Mouse (Mus musculus): ENCODE data around the gene 9430097D07Rik. TPM values are rescaled to one million over a fixed set of nuclear protein-coding genes. Genes with fewer than 3 reads are reported as not detected.

9430097D07Rik gene
- total RNA-seq (2015): not detected in 2 replicates
- total RNA-seq (2017): not detected in 2 replicates

DNA sequence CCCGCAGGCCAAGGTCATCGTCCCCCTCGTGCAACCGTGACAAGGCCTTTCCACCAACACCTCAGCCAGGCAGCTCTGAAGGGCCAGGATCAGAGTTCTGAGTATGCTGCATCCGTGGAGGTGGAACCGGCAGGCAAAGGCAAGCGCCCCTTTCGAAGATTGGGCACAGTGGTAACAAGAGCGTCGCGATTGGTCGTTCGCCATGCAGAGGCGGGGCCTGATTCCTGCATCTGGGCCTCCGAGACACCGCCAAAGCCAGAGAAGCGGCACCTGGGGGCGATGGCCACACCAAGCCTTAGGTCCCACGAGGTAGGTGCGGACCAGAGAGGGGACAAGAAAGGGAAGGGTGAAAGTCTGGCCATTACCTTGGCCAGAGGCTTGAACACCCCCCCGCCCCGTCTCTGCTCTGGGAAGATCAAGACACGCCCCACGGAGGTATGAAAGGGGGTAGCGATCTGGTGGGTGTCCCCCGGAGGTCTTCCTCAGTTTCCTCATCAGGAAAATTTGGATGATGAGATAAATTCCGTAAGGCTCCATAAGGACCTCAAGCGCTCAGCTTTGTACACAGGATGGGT lies at the start of gene 9430097D07Rik:
Gene 9430097D07Rik, minus strand, starts transcription at position 99 of the 575 bp plus-strand sequence.
- peak; percentile 49 for ATAC-seq (replicated peaks; ENCODE audit: poor library complexity)

DNA sequence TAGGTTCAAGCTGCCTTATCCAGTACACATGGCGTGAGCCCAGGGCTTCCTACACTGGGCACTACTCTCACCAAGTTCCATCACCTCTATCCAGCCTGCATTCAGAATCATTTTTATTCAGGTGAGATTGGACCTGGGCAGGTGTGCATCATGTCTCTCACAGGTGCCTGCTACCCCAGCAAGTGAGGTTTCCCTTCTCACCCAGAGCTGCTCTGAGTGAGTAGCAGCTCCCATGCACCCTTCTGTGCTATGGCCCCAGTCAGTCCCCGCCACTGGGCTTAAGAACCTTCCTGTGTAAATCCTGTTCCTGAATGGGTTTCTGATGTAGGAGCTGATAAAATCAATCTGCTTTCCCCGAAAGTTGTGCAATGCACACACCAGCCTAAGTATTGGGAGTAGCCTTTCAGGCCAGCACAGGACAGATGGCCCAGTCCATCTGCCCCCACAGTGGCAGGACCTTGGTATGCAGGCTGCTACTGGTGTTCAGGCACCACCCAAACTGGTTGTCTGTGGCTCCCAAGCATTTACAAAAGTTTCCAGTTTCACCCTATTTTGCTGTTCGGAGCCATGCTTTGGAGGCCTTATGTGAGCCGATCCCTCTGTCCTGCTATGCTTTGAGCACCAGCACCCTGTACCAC lies 48.7 kb upstream of the 9430097D07Rik start:
- no peak for ATAC-seq (replicated peaks; ENCODE audit: poor library complexity)

DNA sequence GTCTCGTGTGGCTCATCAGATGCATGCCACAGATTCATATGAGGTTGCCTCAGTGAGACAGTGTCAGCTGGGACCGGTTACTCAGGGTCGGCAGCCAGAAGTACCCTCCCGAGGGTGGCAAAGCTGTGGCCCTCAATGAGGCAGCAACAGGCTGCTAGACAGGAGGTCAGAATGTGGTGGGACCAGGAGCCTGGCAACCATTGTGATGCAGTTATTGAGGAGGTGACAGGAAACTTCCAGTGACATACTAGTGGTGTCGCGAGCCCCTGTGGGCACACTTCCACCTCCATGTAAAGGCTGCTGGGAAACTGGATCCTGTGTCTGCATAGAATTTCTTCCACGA lies 46.0 kb upstream of the 9430097D07Rik start, which contains the start of gene Ak1:
Gene Ak1, plus strand, starts transcription at position 242 of the 343 bp plus-strand sequence.
- no peak; the same call in 1 of the 2 replicates for ATAC-seq (replicated peaks; ENCODE audit: poor library complexity)

DNA sequence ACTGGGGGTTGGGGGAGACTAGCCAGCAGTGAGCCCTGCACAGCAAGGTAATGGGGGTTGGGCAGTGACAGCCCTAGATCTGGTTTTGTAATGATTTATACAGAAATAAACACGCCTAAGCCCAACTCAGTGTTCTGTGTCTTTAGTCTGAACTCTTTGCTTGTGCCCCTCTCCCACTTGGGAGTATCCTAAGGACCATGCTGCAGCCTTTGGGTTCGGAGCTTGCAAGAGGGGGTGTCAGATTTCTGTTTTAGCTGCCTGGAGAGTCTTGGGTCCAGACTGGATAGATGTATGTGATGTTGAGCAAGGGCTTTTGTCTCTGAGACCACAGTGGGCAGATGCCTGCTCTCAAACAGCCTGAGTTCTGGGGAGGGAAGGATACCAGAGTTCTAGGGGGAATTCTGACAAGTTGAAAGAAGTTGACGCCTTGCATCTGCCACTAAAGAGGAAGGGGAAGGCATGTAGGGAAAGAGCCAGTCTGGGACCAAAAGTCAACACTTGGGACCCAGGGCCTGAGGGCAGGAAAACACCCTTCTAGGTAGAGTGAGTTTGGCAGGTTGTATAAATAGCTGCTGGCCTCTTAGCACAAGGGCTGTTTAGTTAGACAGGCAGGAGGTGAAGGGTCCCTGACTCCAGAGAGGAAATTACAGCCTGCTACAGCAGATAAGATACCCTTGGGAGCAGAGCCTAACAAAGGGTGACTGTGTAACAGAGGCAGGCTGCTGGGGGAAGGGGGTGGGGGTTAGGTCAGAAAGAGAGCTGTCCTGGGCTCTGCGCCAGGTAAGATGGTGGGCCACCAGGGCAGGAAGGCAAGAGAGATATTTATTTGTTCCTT lies 45.4 kb upstream of the 9430097D07Rik start:
- peak; percentile 78 for ATAC-seq (replicated peaks; ENCODE audit: poor library complexity)

DNA sequence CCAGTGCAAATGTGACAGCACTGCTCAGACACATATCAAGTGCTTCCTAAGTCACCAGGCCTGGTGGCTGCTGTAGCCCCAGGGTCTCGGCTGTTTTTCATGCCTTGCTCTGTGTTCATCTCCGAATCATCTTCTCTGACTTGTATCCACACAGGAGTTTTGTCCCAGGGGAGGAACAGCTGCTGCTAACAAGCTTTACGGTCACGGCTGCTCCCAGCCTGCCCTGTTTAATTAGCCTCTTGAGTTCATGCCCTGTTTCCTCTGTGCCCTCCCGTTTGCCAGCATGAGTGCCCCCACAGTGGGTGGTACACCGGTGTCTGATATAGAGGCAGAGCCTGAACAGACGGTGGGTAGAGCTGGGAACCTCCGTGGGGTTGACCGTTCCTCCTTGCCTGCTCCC lies 42.6 kb upstream of the 9430097D07Rik start:
- ATAC-seq (replicated peaks; ENCODE audit: poor library complexity): no peak

DNA sequence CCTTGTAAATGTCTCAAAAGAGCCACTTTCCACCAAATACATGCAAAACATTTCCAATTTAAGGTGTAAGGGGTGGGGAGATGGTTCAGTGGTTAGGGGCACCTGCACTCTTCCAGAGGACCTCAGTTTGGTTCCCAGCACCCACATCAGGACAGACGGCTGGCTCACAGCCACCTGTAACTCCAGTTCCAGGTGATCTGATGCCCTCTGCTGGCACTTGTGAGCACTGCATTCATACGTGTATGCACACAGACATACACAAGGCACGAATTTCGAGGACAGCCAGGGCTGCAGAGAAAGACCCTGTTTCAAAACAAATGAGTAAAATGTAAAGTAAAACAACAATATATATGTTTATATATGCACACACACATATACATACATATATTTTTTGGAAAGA lies 42.1 kb upstream of the 9430097D07Rik start:
- no peak for ATAC-seq (replicated peaks; ENCODE audit: poor library complexity)

DNA sequence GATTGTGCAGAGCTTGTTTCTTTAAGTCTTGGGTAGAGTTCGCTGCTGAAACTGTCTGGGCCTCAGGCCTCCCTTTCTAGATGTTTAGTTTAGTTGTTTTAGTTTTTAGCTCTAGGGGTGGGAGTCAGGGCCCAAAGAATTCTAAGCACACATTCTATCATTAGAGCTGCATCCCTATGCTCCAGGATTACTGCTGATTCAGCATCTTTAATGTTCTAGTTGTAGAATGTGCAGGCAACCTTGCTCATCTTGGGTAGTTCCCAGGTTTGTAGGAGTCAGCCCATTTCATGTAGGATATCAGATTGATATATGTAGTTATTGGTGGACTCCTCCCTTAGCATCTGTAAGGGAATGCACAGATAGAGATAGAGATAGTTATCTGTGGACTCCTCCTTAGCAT lies 41.6 kb upstream of the 9430097D07Rik start:
- ATAC-seq (replicated peaks; ENCODE audit: poor library complexity): no peak

DNA sequence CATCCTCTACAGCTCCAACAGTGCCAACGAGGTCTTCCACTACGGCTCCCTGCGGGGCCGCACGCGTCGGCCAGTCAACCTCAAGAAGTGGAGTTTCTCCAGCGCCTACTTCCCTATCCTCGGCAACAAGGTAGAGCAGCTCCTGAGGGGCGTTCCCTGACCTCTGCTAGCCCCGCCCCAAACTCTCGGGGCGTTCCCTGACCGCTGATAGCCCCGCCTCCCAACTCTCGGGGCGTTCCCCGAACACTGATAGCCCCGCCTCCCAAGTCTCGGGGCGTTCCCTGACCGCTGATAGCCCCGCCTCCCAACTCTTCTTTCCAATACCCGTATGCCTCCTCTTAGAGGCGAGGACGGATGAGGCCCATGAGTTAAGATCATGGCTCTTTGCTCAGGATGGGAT lies 36.8 kb upstream of the 9430097D07Rik start:
- ATAC-seq (replicated peaks; ENCODE audit: poor library complexity): no peak

DNA sequence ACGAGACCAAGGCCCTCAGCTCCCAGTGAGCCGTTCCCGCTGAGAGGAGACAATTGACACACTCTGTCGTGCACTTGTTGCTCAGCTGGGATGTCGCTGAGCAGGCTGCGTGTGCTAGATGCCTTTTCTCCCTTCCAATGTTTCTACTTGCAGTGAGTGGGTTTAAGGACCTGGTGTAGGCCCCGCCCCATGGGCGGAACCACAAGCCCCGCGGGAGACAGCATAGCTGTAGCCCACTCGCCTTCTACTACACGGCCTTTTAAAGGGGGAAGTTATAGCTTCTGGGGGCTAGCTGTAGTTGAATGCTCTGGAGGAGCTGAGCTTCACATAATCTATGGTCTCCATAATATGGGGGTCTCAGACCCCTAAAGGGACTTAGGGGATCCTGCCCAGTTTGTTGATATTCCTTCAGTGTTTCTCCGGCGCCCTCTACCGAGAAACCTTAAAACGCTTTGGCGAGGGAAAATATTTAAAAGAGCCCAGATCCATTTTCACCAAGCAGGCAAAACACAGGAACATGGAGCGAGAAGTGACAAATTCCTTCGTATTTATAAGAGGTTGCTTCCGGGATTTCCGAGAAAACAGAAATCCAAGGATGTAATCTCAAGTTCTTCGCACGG lies 35.2 kb upstream of the 9430097D07Rik start:
- ATAC-seq (replicated peaks; ENCODE audit: poor library complexity): peak; percentile 12; the same call in 1 of the 2 replicates

DNA sequence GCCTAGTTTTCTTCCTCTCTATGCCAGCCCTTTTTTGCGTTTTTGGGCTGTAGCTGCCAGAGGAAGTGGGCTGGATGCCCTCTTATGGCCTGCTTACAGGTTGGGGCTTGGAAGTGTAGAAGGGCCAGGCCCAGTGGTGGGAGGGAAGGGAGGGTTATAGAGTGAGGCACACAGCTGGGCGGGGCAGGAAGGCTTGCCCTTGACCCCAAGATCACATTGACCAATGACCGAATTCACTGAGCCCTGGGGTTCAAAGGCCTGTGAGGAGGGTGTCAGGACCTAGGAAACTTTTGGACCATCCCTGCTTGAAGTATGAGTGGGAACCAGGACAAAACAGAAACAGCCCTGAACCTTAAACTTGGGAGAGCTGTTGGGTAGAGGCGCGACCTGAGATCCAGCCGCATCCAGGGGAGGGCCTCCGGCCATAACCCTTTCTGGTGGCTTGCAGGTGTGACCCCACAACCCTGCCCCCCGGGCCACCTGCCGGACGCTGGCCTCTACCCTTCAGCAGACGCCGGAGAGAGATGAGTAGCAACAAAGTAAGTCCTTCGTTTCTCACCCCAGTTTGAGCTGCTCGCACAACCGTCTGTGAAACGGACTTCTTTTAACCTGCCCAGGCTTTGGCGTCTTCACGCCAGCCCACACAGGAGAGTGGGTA lies 33.4 kb upstream of the 9430097D07Rik start:
- ATAC-seq (replicated peaks; ENCODE audit: poor library complexity): no peak

DNA sequence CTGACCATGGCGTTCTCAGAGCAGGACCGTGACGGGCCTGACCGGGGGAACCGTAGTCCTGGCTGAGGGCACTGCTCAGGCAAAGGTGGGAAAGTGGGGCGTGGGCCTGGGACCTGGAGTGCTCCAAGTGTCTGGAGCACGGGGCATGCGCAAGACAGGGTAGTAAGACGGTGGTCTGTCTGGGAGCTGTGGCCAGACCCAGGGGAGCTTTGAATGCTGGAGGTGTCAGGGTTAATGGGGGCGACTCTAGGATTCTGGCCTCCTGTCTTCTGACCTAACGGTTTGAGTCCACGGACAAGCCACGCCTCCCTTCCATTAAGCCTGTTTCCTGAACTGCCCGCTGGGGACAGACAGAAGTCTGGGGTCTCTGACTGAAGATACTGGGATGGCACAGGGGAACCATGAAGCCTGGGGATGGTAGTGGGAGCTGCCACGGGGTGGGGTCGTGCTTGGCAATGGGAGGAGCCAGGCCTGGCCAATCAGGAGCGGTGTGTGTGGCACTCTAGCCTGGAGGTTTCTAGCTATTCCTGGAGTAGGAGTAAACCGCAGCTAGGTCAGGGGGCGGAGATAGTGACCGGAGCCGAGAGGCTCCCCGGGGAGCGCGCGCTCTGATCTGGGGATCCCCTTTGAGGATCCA lies 32.8 kb upstream of the 9430097D07Rik start:
- ATAC-seq (replicated peaks; ENCODE audit: poor library complexity): peak; percentile 63

DNA sequence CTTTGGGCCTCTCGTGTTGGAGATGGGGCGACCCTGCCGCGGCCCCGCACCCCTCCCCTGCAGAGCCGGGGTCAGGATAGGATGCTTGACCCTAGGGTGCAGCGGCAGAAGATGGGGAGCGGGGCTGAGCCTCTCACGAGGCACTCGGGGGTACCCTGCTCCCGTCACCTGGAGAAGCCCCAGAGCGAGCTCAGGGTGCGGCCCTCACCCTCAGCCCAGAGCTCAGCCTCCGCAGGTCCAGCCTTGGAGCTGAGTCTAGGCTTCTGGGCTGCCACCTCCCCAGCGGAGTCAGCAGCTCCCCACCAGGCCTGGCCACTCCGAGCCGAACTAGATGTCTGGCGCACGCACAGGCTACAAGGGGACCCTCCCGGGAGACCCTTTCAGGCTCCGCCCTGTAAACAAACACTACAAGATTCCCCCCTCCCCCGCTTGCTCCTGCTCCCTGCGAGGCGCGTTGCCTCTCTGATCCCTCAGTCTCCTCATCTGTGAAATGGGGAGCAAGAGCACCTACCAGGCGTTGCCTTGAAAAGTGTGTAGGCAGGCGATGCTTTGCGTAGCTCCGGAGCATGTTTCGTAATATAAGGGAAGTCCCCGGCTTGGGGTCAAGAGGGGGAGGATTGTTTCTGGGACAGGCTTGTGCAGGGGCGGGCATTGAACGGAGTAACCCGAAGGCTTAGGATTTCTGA lies 31.9 kb upstream of the 9430097D07Rik start:
- peak; percentile 21 for ATAC-seq (replicated peaks; ENCODE audit: poor library complexity)

DNA sequence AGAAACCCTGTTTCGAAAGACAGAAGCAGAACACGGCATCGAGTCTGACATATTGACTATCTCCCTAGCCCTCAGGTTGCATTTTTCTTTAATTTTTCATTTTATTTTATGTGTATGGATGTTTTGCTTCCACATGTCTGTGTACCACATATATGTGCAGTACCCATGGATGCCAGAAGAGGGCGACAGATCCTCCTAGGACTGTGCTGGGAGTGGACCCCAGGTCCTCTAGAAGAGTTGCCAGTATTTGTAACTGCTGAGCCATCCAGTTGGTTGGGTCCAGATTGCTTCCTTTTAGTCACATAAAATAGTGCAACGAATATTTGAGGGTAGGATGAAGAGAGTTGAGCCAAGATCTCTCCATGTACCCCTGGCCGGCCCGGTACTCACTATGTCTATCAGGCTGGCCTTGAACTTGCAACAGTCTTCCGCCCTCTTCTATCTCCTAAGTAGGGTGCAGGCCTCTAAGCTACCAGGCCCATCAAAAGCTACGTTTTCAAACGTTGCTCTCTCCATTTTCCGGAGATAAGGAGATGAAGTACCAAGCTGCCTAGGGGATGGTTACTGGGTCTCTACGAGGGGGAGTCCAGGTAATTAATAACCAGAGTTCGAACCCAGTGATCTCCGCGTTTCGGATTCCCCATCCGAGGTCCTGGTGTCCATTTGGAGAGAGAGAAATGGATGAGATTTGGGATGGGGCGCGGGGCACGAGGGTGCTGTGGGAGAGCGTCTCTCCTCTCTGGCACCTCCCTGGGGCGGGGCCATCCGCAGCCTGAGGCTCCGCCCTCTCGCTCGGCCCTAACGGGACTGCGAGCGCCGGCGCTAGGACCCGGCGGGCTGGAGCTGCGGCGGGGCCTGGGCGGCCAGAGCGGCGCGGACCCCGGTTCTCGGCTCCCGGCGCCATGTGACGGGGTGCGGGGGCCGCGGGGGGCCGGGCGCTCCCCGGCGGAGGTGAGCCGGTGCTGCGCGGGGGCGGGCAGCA lies 31.0 kb upstream of the 9430097D07Rik start:
- peak; percentile 56 for ATAC-seq (replicated peaks; ENCODE audit: poor library complexity)

DNA sequence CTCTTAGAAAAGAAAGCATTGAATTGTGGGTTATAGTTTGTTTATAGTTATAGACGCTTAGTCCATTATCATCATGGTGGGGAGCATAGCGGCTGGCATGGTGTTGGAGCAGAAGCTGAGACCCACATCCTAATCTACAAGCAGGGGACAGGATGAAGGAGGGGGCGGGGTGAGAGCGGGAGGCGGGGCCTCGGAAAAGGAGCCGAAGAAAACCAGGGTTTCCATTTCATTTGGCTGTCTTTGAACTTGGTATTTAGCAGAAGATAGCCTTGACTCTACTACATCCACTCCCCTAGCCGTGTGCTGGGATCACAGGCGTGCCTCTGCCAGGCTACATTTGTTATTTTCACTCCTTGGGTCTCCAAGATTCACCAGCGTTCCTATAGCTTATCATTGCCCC lies 29.1 kb upstream of the 9430097D07Rik start:
- no peak for ATAC-seq (replicated peaks; ENCODE audit: poor library complexity)

DNA sequence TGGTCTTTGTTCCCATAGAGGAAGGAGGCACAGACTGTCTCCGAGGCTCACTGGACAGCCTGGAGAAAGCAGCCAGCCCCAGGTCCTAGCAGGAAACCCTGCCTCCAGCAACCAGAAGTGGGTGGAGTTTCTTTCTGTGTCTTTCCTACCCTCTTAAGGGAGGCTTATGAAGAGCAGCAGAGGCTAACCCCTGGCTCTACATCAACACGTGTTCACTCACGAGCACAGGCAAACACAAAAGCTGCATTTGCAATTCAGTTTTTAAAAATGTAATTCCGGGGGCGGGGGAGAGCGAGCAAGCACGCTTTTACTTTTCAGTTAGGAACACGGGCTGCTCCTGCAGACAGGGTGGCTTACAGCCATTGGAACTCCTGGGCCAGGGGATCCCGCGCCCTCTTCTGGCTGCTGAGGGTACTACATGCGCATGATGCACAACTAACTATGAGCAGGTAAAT lies 27.1 kb upstream of the 9430097D07Rik start:
- peak; percentile 69 for ATAC-seq (replicated peaks; ENCODE audit: poor library complexity)

DNA sequence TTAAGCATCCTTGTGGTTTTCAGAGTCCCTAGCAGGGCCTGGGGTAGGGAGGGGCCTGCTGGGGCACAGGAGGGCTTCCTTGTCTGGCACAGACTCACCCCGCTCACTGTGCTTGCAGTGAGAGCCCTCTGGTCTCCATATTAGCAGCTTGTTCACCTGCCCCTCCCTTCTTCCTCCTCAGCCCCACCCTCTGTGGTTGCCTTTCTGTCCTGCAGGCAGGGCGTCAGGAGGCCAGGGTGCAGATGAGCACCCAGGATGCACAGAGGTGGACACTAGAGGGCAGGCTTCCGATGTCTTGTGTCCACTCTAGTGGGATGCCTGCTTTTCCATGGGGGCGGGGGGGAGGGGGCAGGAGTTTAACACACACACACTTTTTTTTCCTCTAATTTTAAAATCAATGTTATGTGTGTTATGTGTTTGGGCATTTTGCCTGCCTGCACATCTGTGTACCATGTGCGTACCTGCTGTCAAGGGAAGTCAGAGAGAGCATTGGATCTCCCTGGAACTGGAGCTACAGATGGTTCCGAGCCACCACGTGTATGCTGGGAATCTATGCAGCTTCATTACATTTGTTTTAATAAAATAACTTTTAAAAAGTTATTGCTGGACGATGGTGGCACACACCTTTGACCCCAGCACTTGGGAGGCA lies 26.1 kb upstream of the 9430097D07Rik start:
- peak; percentile 84 for ATAC-seq (replicated peaks; ENCODE audit: poor library complexity)

DNA sequence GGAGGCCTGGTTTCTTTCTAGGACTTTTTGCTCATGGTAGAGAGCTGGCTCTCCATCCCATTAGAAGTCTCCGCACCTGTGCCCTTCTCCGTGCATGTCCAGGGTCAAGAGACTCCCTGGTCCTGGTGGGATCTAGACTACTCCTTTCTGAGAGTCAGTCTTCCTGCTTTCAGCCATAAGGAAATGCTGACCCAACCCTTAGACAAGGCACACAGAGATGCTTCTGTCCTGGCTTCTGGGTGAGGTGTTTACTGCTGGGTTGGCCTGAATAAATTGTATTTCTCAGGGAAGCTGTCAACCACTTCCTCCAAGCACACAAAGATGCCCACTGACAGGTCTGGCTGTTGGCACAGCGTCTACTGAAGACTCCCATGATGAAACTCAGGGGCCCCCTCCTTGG lies 23.9 kb upstream of the 9430097D07Rik start, which contains the start of gene St6galnac6:
Gene St6galnac6, plus strand, starts transcription at position 301 of the 400 bp plus-strand sequence.
- no peak for ATAC-seq (replicated peaks; ENCODE audit: poor library complexity)

DNA sequence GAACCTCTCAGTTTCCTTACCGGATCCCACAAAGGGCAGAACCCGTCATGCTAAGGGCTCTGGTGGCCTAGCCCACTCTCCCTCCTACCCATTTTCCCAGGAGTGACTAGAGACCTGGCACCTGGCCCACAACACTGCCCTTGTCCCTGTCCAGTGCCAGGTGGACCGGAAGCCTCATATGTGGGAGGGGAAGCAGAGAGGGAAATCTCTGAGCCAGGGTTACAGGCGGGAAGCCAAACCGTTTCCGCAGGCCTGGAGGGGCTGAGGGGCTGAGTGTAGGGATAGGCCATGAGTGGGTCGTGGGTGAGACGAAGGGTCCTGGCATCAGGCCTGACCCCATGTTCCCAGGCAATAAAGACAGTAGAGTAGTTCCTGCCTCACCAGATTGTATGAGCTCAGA lies 23.0 kb upstream of the 9430097D07Rik start:
- no peak for ATAC-seq (replicated peaks; ENCODE audit: poor library complexity)
